Mouse (Mus musculus) granulocyte monocyte progenitor cell, adult 5-6 weeks (primary cell): ENCODE results near the gene Zfp618. TPM values are rescaled to one million over a fixed set of nuclear protein-coding genes. Genes with fewer than 3 reads are reported as not detected.
A peak's percentile ranks its signal among the peaks of the same experiment; 100 is the strongest.

Experiments used
- ATAC-seq: replicated peaks from 2 replicates; pipeline ENCODE4 v1.8.0; 2016; ENCODE audit warnings: mild to moderate bottlenecking, moderate TSS enrichment, inconsistent platforms; ENCODE audit not compliant: poor library complexity, severe bottlenecking
- total RNA-seq, 2 experiments: library from RNA; stranded (forward) in 1 of 2; stranded (reverse) in 1 of 2; fragments of 200-712, 200-1000 nt in 1 of 2; fragments of >200 nt in 1 of 2; fragmentation: Nextera tagmentation in 1 of 2; gene quantifications; 2 replicates each; pipeline ENCODE4 v1.2.3; 2014 to 2017

Gene Zfp618
- total RNA-seq, 2 experiments from 2014 or later: 0.26 to 0.34 TPM

GRCm38 (mm10) chr4:63026286-63026685, 60.9 kb downstream of the Zfp618 start:
- no peak for ATAC-seq

GRCm38 (mm10) chr4:63027451-63027850, 62.1 kb downstream of the Zfp618 start:
- ATAC-seq: no peak

GRCm38 (mm10) chr4:63030157-63030556, 64.8 kb downstream of the Zfp618 start:
- ATAC-seq: no peak

- ATAC-seq: no peak
Measured at GRCm38 (mm10) chr4:63031240-63031639, 65.9 kb downstream of the Zfp618 start.

- no peak for ATAC-seq
Measured at GRCm38 (mm10) chr4:63032581-63033006, 67.2 kb downstream of the Zfp618 start.

- no peak for ATAC-seq
Measured at GRCm38 (mm10) chr4:63033724-63034123, 68.4 kb downstream of the Zfp618 start.

GRCm38 (mm10) chr4:63035991-63036390, 70.6 kb downstream of the Zfp618 start:
- no peak for ATAC-seq

- no peak for ATAC-seq
Measured at GRCm38 (mm10) chr4:63036790-63037189, 71.4 kb downstream of the Zfp618 start.

GRCm38 (mm10) chr4:63037555-63037954, 72.2 kb downstream of the Zfp618 start:
- ATAC-seq: no peak

GRCm38 (mm10) chr4:63038265-63038664, 72.9 kb downstream of the Zfp618 start:
- ATAC-seq: no peak

- no peak for ATAC-seq
Measured at GRCm38 (mm10) chr4:63038937-63039336, 73.6 kb downstream of the Zfp618 start.

GRCm38 (mm10) chr4:63048606-63049005, 83.2 kb downstream of the Zfp618 start:
- no peak for ATAC-seq

- ATAC-seq: 0 out of 2 replicates have a peak, but pooled peaks have one; percentile 29
Measured at GRCm38 (mm10) chr4:63049596-63050318, 84.4 kb downstream of the Zfp618 start.

GRCm38 (mm10) chr4:63050319-63050676, 84.9 kb downstream of the Zfp618 start:
- peak; percentile 90 for ATAC-seq

- ATAC-seq: no peak
Measured at GRCm38 (mm10) chr4:63050949-63051348, 85.6 kb downstream of the Zfp618 start.

GRCm38 (mm10) chr4:63051940-63052661, 86.7 kb downstream of the Zfp618 start:
- ATAC-seq: no peak

GRCm38 (mm10) chr4:63052662-63053033, 87.3 kb downstream of the Zfp618 start:
- ATAC-seq: no peak

GRCm38 (mm10) chr4:63055216-63055745, 89.9 kb downstream of the Zfp618 start:
- ATAC-seq: no peak

GRCm38 (mm10) chr4:63056641-63057415, 91.5 kb downstream of the Zfp618 start:
- no peak for ATAC-seq

- no peak for ATAC-seq
Measured at GRCm38 (mm10) chr4:63057581-63057980, 92.2 kb downstream of the Zfp618 start.

- no peak for ATAC-seq
Measured at GRCm38 (mm10) chr4:63058686-63059085, 93.3 kb downstream of the Zfp618 start.
